Mouse (Mus musculus): ENCODE measurements at regions not wholly inside any gene's neighbourhood (a gene's known extent, or its start where the extent isn't known, plus 50 kb on each side); places are given as distances from the start of the nearest gene placed in this dataset.

DNA sequence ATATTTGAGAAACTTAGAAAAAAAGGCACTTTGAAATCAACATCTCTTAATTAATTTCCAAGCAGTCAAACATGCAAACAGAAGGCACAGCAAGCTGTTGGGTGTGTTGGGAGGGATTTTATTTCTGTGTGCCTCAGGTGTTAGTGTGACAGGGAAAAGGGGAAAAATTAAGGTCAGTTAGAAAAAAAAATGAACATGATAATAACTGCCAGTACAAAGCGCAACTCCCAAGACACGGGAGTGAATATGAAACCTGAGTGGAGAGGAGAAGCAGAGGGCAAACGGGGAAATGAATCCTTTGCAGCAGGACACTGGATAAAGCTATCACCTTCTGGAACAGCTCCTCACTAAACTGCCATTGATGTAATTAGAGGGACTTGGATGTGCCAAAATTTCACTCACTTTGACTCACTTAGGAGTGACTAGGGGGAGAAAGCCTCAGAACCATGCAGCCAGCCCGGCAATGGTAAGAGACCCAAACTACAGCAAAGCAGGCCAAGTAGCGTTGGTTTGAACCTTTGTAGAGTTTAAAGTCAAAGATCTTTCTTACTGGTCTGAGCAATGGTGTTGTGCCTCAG, 211.0 kb downstream of the Olfr1505 start:
- 50% methylated on average over 5 of the region's 5 CpGs for WGBS (ENCODE audit: insufficient replicate concordance)
- H3K9ac ChIP-seq = no peak overlapping the region

DNA sequence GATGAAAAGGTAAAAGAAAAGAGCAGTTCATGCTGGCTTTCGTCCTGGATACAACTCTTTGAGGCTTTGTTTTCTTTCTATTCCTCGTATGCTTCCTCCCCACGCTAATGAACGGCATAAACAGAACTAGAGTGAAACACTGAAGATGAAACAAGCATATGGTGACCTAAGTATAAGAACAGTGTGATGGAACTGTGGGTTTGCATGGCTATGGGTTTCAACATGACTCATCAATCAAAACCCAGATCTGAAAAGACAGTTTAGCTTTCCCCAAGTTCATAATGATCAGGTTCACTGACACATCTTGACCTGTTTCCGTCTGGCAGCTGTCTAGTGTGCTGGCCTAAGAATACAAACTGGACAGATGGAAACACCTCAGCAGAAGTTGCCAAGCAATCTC, 211.7 kb downstream of the Olfr1505 start:
- no peak overlapping the region for H3K4me2 ChIP-seq
- H3K9me3 ChIP-seq (replicated peaks) = no peaks in the 10 kb centered on the region
- H3K27ac ChIP-seq = no peak overlapping the region
- no peaks in the 10 kb centered on the region for H3K36me3 ChIP-seq
- no peak for ATAC-seq
- no peak overlapping the region for H3K4me3 ChIP-seq
- WGBS (ENCODE audit: insufficient replicate concordance) = 64% methylated on average over 5 of the region's 5 CpGs
- no peak overlapping the region for H3K9ac ChIP-seq
- no peaks in the 10 kb centered on the region for H3K4me1 ChIP-seq
- H3K27me3 ChIP-seq (replicated peaks) = no peaks in the 10 kb centered on the region

More for the DNA sequence above, 211.0 kb downstream of the Olfr1505 start:
- H3K4me2 ChIP-seq = no peak overlapping the region
- no peaks in the 10 kb centered on the region for H3K27me3 ChIP-seq (replicated peaks)
- no peak overlapping the region for H3K4me3 ChIP-seq
- no peaks in the 10 kb centered on the region for H3K4me1 ChIP-seq
- H3K27ac ChIP-seq = no peak overlapping the region
- no peaks in the 10 kb centered on the region for H3K36me3 ChIP-seq
- no peaks in the 10 kb centered on the region for H3K9me3 ChIP-seq (replicated peaks)
- ATAC-seq = no peak

DNA sequence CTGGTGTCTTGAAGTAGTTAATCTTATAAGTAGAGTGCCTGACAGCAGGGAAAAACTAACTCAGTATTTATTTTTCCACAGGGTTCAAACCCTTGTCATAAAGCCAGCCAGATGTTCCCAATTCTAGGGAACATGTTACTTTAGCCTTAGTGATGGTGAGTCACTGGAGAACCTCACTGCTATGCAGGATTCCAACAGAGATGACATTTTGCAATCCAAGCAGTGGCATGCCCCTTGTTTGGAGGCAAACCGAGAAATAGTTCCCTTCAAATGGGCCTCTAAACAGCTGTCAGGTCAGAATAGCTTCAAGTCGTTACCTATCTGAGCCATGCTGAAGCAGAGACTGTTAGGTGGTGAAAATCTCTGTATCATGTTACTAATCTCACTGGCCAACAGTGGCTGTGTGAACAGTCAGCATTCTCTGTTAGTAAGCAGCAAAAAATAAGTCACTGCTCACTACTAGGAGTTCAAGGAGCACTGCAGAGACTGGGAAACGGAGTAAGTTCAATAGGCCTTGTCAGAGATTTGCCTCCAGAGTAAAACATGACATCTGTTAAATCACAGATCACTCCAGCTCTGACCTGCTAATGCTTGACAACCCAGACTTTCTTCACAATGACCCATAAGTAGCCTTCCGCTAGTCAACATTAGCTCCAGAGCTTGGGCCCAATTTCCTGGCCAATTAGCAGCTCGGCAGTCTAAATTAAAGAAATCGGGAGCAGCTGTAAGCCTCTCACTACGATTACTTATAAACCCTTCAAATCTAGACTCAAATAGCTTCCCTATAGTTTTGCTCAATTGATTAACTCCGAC, 215.3 kb downstream of the Olfr1505 start:
- ATAC-seq = no peak
- WGBS (ENCODE audit: insufficient replicate concordance) = 51% methylated on average over 8 of the region's 8 CpGs

DNA sequence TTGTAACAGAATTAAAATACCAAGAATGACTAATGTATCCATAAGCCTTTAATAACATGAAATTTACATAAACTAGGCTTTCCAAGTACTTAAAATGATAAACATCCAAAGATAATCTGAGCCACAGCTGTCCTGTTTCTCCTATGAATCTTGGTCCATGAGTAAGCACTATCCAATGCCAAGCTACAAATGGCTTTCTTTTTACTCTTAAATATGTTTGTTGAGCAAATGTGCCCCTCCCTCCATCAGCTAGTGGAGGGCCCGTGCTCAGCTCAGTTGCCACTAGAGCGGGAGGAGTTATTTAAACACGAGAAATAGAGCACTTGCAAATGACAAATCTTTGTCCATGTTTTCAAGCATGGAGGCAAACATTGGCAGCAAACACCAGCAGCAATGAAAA, 247.9 kb downstream of the Olfr1505 start:
- Histone ChIP-seq H3K9me3 (replicated peaks) (no peaks in the 10 kb centered on the region), H3K36me3 (no peaks in the 10 kb centered on the region), H3K4me1 (no peaks in the 10 kb centered on the region), H3K27ac (no peak overlapping the region), H3K27me3 (replicated peaks) (no peaks in the 10 kb centered on the region), H3K9ac (no peak overlapping the region), H3K4me2 (no peak overlapping the region), H3K4me3 (no peak overlapping the region)
- WGBS (ENCODE audit: insufficient replicate concordance) = 49% methylated on average over 3 of the region's 3 CpGs
- ATAC-seq = no peak

More for the DNA sequence above, 215.3 kb downstream of the Olfr1505 start:
- Histone ChIP-seq H3K27ac (no peak overlapping the region), H3K36me3 (no peaks in the 10 kb centered on the region), H3K4me2 (no peak overlapping the region), H3K4me1 (no peaks in the 10 kb centered on the region), H3K27me3 (replicated peaks) (no peaks in the 10 kb centered on the region), H3K9me3 (replicated peaks) (no peaks in the 10 kb centered on the region), H3K9ac (no peak overlapping the region), H3K4me3 (no peak overlapping the region)

DNA sequence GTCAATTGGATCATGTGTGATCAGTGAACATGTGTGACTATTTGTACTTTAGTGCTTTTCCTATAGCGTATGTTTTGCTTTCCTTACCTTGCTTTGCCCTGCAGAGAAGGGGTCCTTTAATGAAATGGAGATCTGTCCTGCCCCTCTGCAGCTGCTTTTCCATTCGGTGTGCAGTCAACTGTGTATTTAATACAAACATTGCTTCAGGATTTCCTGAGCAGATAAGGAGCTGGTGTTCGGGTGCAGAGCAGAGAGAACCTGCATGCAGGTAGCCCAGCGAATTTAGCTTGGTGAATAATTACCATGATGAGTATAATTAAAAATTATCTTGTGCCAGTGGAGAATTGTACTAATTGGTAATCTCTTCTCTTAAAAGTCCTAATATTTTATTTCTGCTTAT, 249.4 kb downstream of the Olfr1505 start:
- WGBS (ENCODE audit: insufficient replicate concordance) = 42% methylated on average over 4 of the region's 4 CpGs

DNA sequence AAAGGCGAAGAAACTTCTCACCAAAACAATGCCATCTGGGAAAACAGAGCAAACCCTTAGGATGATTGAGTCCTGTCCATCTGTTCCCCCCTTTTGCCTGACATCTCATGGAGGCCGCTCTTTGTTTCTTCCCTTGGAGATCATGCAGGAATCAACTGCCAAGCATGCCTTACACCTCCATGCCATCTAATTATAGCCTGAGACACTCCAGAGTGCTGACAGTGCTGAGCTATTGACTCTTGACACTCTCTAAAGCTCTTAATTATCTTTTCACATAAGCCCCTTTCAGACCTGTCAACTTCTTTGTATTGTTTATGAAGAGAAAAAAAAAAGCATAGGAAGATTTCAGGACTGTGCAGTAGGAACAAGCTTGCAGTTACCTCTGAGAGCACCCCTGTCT, 252.4 kb downstream of the Olfr1505 start:
- Histone ChIP-seq H3K9me3 (replicated peaks) (no peaks in the 10 kb centered on the region), H3K27ac (no peak overlapping the region), H3K4me3 (no peak overlapping the region), H3K4me1 (no peaks in the 10 kb centered on the region), H3K4me2 (no peak overlapping the region), H3K27me3 (replicated peaks) (no peaks in the 10 kb centered on the region), H3K9ac (no peak overlapping the region), H3K36me3 (no peaks in the 10 kb centered on the region)
- WGBS (ENCODE audit: insufficient replicate concordance) = 64% methylated on average over 2 of the region's 2 CpGs
- ATAC-seq = no peak

More for the DNA sequence above, 249.4 kb downstream of the Olfr1505 start:
- no peaks in the 10 kb centered on the region for H3K9me3 ChIP-seq (replicated peaks)
- no peaks in the 10 kb centered on the region for H3K27me3 ChIP-seq (replicated peaks)
- no peak overlapping the region for H3K4me2 ChIP-seq
- no peaks in the 10 kb centered on the region for H3K4me1 ChIP-seq
- no peaks in the 10 kb centered on the region for H3K36me3 ChIP-seq
- no peak overlapping the region for H3K27ac ChIP-seq
- ATAC-seq = no peak
- no peak overlapping the region for H3K4me3 ChIP-seq
- H3K9ac ChIP-seq = no peak overlapping the region

DNA sequence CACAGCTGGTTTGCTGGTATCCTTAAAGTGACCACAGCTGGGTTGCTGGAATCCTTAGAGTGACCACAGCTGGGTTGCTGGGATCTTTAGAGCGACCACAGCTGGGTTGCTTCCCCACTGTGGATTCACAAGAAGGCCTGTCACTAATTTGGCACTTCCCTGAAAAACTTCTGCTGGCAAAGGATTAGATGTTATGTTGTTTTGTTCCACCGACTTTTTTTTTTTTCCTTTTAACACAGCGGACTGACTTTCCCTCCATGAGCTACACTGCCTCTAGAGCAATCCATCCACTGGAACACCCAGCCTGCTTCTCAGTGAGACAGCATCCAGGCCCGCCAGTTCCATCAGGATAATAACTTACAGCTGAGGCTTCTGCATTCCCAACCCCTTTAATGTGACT, 266.9 kb downstream of the Olfr1505 start:
- WGBS (ENCODE audit: insufficient replicate concordance) = 12% methylated on average over 4 of the region's 4 CpGs
- no peak for ATAC-seq
- H3K27me3 ChIP-seq (replicated peaks) = no peaks in the 10 kb centered on the region

DNA sequence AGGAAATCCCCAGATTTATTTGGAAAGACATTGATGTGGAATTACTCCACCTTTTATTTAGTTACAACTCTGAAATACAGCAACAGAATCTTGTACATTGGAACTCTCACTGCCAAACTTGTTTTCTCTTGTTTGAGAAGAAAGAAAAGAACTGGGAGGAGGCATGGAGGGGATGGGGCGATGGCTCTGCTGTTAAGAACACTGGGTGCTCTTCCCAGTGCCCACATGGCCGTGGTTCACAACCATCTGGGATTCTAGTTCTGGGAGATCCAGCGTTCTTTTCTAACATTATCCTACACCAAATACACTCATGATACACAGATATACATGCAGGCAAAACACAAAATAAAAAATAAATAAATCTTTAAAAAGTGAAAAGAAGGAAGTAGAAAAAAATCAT, 267.6 kb downstream of the Olfr1505 start:
- no peak overlapping the region for H3K4me3 ChIP-seq
- no peaks in the 10 kb centered on the region for H3K9me3 ChIP-seq (replicated peaks)
- H3K4me1 ChIP-seq = no peaks in the 10 kb centered on the region
- H3K9ac ChIP-seq = no peak overlapping the region
- H3K27me3 ChIP-seq (replicated peaks) = no peaks in the 10 kb centered on the region
- H3K36me3 ChIP-seq = no peaks in the 10 kb centered on the region
- no peak overlapping the region for H3K4me2 ChIP-seq
- WGBS (ENCODE audit: insufficient replicate concordance) = 62% methylated on average over 3 of the region's 3 CpGs
- no peak for ATAC-seq
- H3K27ac ChIP-seq = no peak overlapping the region

More for the DNA sequence above, 266.9 kb downstream of the Olfr1505 start:
- Histone ChIP-seq H3K4me3 (no peak overlapping the region), H3K4me2 (no peak overlapping the region), H3K36me3 (no peaks in the 10 kb centered on the region), H3K9ac (no peak overlapping the region), H3K9me3 (replicated peaks) (no peaks in the 10 kb centered on the region), H3K4me1 (no peaks in the 10 kb centered on the region), H3K27ac (no peak overlapping the region)

DNA sequence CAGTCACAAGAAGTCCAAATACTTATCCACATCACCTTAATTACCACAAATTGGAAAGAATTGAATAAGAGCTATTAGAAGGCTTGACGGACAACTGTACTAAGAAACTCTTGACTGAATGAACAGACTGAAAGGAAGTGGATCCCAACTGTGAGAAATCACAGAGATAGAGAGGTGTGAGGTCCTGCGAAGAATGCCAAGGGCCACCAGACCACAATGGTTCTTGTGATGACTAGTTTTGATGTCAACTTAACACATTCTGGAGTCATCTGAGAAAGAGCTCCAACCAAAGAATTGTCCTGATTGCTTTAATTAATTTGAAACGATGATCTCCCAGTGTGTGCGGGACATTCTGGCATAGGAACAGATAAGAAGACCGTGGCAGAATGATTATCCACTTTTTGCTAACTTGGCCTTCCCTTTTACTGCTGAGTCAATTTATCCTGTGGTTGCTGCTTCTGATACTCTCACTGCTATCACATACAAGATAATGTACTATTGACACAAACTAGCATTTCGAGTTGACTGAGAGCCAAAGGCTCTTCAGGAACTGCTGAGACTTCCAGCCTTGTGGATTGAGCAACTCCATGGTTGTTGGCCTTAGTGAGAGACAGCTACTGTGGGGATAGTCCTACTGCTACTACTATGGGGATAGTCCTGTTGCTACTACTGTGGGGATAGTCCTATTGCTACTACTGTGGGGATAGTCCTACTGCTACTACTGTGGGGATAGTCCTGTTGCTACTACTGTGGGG, 268.5 kb downstream of the Olfr1505 start:
- Histone ChIP-seq H3K4me3 (no peak overlapping the region), H3K36me3 (no peaks in the 10 kb centered on the region), H3K4me2 (no peak overlapping the region), H3K27ac (no peak overlapping the region), H3K9ac (no peak overlapping the region), H3K27me3 (replicated peaks) (no peaks in the 10 kb centered on the region), H3K4me1 (no peaks in the 10 kb centered on the region), H3K9me3 (replicated peaks) (no peaks in the 10 kb centered on the region)
- no peak for ATAC-seq
- WGBS (ENCODE audit: insufficient replicate concordance) = 36% methylated on average over 6 of the region's 6 CpGs

DNA sequence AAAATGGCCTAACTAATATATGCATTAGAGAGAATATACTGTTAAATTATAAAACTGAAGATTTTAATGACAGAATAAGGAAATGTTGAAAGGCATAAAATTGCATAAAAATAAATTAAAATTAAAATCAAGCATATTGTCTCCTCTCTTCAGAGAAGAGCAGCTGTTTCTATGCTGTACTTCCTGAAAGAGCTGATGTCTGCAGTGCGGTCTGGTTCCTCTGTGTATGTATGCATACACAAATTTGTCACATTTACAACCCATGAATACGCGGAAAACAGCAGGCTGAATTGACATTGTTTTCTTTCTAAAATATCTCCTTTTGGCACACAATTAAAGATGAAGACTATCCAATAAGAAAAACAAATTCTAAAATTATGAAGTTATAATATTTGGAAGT, 278.5 kb downstream of the Olfr1505 start:
- no peak overlapping the region for H3K9ac ChIP-seq
- H3K9me3 ChIP-seq (replicated peaks) = no peaks in the 10 kb centered on the region
- WGBS (ENCODE audit: insufficient replicate concordance) = 80% methylated on average over 3 of the region's 3 CpGs
- no peak overlapping the region for H3K4me3 ChIP-seq
- no peak overlapping the region for H3K4me2 ChIP-seq
- no peaks in the 10 kb centered on the region for H3K36me3 ChIP-seq
- ATAC-seq = no peak
- H3K27ac ChIP-seq = no peak overlapping the region
- no peaks in the 10 kb centered on the region for H3K4me1 ChIP-seq
- H3K27me3 ChIP-seq (replicated peaks) = no peaks in the 10 kb centered on the region

DNA sequence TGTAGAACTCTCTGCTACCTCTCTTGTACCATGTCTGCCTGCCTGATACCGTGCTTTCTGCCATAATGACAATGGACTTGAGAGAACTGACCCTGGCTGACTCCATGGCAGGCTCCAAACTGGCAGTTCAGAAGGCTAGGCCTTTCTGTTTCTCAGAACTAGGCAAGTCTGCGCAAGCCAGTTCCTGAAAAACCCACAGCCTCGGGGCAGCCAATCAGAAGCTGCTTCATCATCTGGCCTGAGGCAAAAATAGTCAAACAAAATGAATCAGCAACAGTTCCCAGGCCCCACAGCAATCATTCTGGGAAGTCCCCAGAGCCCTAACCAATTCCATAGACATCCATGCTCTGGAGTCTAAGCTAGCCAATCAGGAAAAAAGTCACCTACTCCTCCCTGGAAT, 284.5 kb downstream of the Olfr1505 start:
- Histone ChIP-seq H3K27me3 (replicated peaks) (no peaks in the 10 kb centered on the region), H3K4me3 (no peak overlapping the region), H3K4me1 (no peaks in the 10 kb centered on the region), H3K4me2 (no peak overlapping the region), H3K27ac (no peak overlapping the region), H3K9me3 (replicated peaks) (no peaks in the 10 kb centered on the region), H3K9ac (no peak overlapping the region), H3K36me3 (no peaks in the 10 kb centered on the region)
- no peak for ATAC-seq
- 62% methylated on average over 3 of the region's 3 CpGs for WGBS (ENCODE audit: insufficient replicate concordance)

DNA sequence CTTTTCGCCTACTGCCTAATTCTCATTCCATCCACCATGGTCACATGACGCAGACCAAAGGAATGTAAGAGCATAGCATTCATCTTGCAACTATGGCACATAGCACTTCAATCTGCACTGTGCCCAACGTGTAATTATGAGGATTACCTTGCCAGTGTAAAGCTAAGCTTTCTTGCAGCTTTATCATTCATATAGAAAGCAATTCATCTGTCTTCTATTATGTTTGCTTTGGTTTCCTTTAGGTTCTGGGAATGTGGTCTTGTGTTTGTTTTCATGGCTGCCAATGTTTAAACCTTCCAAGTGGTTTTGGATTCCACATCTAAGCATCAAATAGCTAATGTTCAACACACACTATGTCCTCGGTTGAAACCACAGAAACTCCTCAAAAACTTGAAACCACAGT, 307.2 kb downstream of the Olfr1505 start:
- Histone ChIP-seq H3K4me2 (no peak overlapping the region), H3K27ac (no peak overlapping the region), H3K4me3 (no peak overlapping the region), H3K36me3 (no peaks in the 10 kb centered on the region), H3K27me3 (replicated peaks) (no peaks in the 10 kb centered on the region), H3K4me1 (no peaks in the 10 kb centered on the region), H3K9me3 (replicated peaks) (no peaks in the 10 kb centered on the region), H3K9ac (no peak overlapping the region)
- ATAC-seq = no peak
- 51% methylated on average over 4 of the region's 4 CpGs for WGBS (ENCODE audit: insufficient replicate concordance)

All from liver, embryonic 12.5 days (tissue).